Mouse (Mus musculus): ENCODE results near the gene Fv1.

DNA sequence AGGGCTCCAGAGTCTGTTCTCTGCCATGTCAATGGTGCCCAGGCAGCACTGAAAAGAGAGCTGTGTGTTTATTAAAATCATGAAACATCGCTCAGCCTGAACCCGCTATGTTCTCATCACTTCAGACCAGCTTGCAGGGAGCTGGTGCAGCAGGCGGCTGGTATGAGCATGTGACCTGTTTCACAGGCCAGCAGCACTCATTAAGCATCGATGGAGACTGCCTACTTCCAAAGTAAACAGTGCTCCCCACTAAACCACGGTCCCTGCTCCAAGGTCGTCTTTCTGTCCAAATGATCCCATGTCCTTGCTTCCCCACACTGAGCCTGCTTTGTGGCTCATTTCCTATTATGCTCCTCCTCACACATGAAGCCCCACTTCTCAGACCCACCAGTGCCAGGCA lies 21.6 kb downstream of the Fv1 start:
- no peak for TF ChIP-seq POLR2A (IDR thresholded peaks at IDR 0.05; ENCODE audit: control insufficient read depth, low read depth, low read length)
- TF ChIP-seq CTCF (IDR thresholded peaks at IDR 0.05; ENCODE audit: control insufficient read depth, insufficient read depth, insufficient replicate concordance, low read depth, low read length) = no peak

Data from testis, adult 2 months (tissue).